Comparison of ENCODE assay signal across 32 mouse cellular contexts in the genomic region with DNA sequence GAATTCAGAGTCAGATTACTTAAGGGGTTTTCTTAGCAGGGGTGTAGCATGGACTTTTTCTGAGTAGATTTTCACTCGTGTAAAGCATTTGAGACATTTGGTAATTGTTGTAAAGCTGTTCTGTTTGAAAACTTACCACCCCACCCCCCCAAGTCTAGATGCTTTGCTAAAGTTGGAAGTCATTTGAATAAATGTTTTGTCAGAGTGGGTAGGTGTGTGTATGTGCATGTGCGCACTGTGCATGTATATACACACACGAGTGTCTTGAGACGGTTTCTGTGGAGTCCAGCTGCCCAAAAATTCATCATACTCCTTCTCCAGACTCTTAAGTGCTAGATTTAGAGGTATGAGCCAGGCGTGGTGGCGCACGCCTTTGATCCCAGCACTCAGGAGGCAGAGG. TPM values are rescaled to one million over a fixed set of nuclear protein-coding genes. Genes with fewer than 3 reads are reported as not detected.
"Had no signal": no experiment of that assay in that cellular context is flagged by ENCODE, and none has a peak within 500 bp of the region (broad histone marks: within the 10 kb centered on the region; RNA-seq: fewer than 3 reads in every experiment).

No protein-coding gene starts in this region.

- H3K4me2 ChIP-seq: limb, embryonic 12.5 days; limb, embryonic 13.5 days; limb, embryonic 15.5 days; liver, embryonic 12.5 days; liver, embryonic 13.5 days; liver, embryonic 15.5 days; lung, embryonic 14.5 days; lung, embryonic 15.5 days; midbrain, embryonic 11.5 days; midbrain, embryonic 12.5 days; midbrain, embryonic 13.5 days; midbrain, embryonic 15.5 days; neural tube, embryonic 12.5 days had no signal

- H3K27ac ChIP-seq: limb, embryonic 10.5 days; limb, embryonic 12.5 days; limb, embryonic 13.5 days; limb, embryonic 15.5 days; liver, embryonic 12.5 days; liver, embryonic 13.5 days; liver, embryonic 14.5 days; liver, embryonic 15.5 days; lung, embryonic 15.5 days; macrophage; midbrain, embryonic 10.5 days; midbrain, embryonic 12.5 days; midbrain, embryonic 13.5 days; midbrain, embryonic 15.5 days; neural tube, embryonic 12.5 days had no signal

- H3K27me3 ChIP-seq: limb, embryonic 12.5 days; limb, embryonic 13.5 days; limb, embryonic 15.5 days; liver, embryonic 12.5 days; liver, embryonic 13.5 days; liver, embryonic 15.5 days; lung, embryonic 15.5 days; megakaryocyte, embryonic 14.5 days; midbrain, embryonic 12.5 days; midbrain, embryonic 13.5 days; midbrain, embryonic 15.5 days; neural tube, embryonic 12.5 days had no signal

- H3K9me3 ChIP-seq: limb, embryonic 10.5 days; limb, embryonic 12.5 days; limb, embryonic 13.5 days; limb, embryonic 15.5 days; liver, embryonic 12.5 days; liver, embryonic 13.5 days; liver, embryonic 15.5 days; lung, embryonic 15.5 days; megakaryocyte, embryonic 14.5 days; midbrain, embryonic 10.5 days; midbrain, embryonic 12.5 days; midbrain, embryonic 13.5 days; midbrain, embryonic 15.5 days; neural tube, embryonic 12.5 days had no signal

- H3K36me3 ChIP-seq: liver, embryonic 13.5 days; lung, embryonic 15.5 days had no signal

- H3K4me1 ChIP-seq: limb, embryonic 10.5 days; limb, embryonic 12.5 days; limb, embryonic 13.5 days; limb, embryonic 15.5 days; liver, embryonic 12.5 days; liver, embryonic 13.5 days; liver, embryonic 15.5 days; lung, embryonic 15.5 days; megakaryocyte, embryonic 14.5 days; midbrain, embryonic 10.5 days; midbrain, embryonic 12.5 days; midbrain, embryonic 13.5 days; midbrain, embryonic 15.5 days; neural tube, embryonic 12.5 days had no signal

- DNase-seq: left cerebral cortex, postnatal 4 days; liver; liver, embryonic 13.5 days; liver, postnatal 0 days; lung, adult 18-20 months; lung, adult 2 months; lung, embryonic 14.5 days; lung, postnatal 10 days; lung, postnatal 14 days; lung, postnatal 36 days; lung, postnatal 4 days; midbrain, embryonic 14.5 days had no signal

- ATAC-seq: liver, embryonic 12.5 days; liver, postnatal 0 days; lung, postnatal 0 days; midbrain, embryonic 13.5 days; midbrain, embryonic 15.5 days; midbrain, embryonic 16.5 days had no signal

- H3K9ac ChIP-seq: limb, embryonic 12.5 days; limb, embryonic 13.5 days; limb, embryonic 15.5 days; liver, embryonic 12.5 days; liver, embryonic 13.5 days; liver, embryonic 14.5 days; liver, embryonic 15.5 days; liver, postnatal 0 days; lung, embryonic 14.5 days; lung, embryonic 15.5 days; midbrain, embryonic 12.5 days; midbrain, embryonic 13.5 days; midbrain, embryonic 15.5 days; neural tube, embryonic 12.5 days had no signal

- H3K4me3 ChIP-seq: limb, embryonic 10.5 days; limb, embryonic 12.5 days; limb, embryonic 13.5 days; limb, embryonic 15.5 days; liver, embryonic 12.5 days; liver, embryonic 13.5 days; liver, embryonic 15.5 days; lung, embryonic 15.5 days; megakaryocyte, embryonic 14.5 days; midbrain, embryonic 10.5 days; midbrain, embryonic 12.5 days; midbrain, embryonic 13.5 days; midbrain, embryonic 15.5 days; myocyte; neural tube, embryonic 12.5 days had no signal

RNA-seq across cellular contexts. Expression of a gene that starts 53.4 kb away (rescaled TPM):
- total RNA-seq: monocyte, adult 5-6 weeks had no signal
